Mouse (Mus musculus): ENCODE data around the gene Pole2. TPM values are rescaled to one million over a fixed set of nuclear protein-coding genes. Genes with fewer than 3 reads are reported as not detected.

The Pole2 gene
- total RNA-seq, 2 experiments from 2014 or later = 0.37 to 0.49 TPM

- peak in 1 of 2 experiments; percentile 25 for DNase-seq
Measured at GRCm38 (mm10) chr12:69210056-69210979, 17.7 kb downstream of the Pole2 start.

GRCm38 (mm10) chr12:69208520-69208919, 19.5 kb downstream of the Pole2 start:
- DNase-seq = no peak

- no peak for DNase-seq
Measured at GRCm38 (mm10) chr12:69207926-69208325, 20.1 kb downstream of the Pole2 start.

- DNase-seq = no peak
Measured at GRCm38 (mm10) chr12:69207396-69207795, 20.6 kb downstream of the Pole2 start.

- no peak for DNase-seq
Measured at GRCm38 (mm10) chr12:69204052-69204833, 23.8 kb downstream of the Pole2 start, which contains the start of gene Gm49384. Gene Gm49384, minus strand, starts transcription at chr12:69204267.

- no peak for DNase-seq
Measured at GRCm38 (mm10) chr12:69198985-69199384, 29.0 kb downstream of the Pole2 start.

DNA sequence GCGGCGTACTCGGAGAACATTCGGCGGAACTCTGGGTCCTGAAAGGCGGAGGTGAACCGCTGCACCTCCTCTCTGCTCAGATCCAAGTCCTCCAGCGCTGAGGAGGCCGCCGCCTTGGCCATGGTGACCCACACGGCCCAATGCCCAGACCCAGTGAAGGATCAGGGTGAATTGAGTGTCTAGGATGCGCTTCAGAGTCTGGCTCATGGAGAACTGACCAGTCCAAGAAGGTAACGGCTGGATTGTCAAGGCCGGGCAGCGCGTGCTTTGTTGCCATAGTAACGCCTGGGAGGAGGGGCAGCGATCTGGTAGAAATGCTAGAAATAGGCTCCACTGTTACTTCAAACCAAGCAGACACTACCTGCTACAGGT, 29.8 kb downstream of the Pole2 start, which contains the start of gene Dnaaf2:
Gene Dnaaf2, minus strand, starts transcription at position 266 of the 372 bp plus-strand sequence.
- DNase-seq = peak; percentile 61 to 71

GRCm38 (mm10) chr12:69197378-69198163, 30.4 kb downstream of the Pole2 start:
- DNase-seq = peak; percentile 60 to 70

- peak; percentile 77 to 78 for DNase-seq
Measured at GRCm38 (mm10) chr12:69196444-69197377, 31.3 kb downstream of the Pole2 start, which contains the start of gene Gm49383. Gene Gm49383, minus strand, starts transcription at chr12:69197104.

- no peak for DNase-seq
Measured at GRCm38 (mm10) chr12:69192637-69193036, 35.4 kb downstream of the Pole2 start.

GRCm38 (mm10) chr12:69191396-69191795, 36.6 kb downstream of the Pole2 start:
- DNase-seq = no peak

GRCm38 (mm10) chr12:69190522-69190921, 37.5 kb downstream of the Pole2 start:
- no peak for DNase-seq

DNA sequence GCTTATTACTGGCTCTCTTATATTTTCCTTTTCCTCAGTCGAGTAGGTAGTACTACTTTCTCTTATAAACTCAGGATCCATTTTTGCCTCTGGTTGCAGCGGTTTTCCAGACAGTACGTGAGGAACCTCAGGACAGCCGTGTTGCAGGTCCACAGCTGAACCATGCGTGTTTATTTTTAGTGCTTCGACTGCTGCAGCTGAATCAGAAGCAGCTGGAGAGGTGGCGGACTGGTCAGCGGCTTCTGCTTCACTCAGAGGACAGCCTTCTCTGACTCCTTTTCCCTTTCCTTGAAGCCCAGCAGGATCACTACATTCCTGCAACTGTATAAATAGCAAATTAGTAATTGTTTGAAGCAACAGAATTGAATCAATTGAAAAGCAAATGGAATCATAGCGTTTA, 37.9 kb downstream of the Pole2 start:
- no peak for DNase-seq

DNA sequence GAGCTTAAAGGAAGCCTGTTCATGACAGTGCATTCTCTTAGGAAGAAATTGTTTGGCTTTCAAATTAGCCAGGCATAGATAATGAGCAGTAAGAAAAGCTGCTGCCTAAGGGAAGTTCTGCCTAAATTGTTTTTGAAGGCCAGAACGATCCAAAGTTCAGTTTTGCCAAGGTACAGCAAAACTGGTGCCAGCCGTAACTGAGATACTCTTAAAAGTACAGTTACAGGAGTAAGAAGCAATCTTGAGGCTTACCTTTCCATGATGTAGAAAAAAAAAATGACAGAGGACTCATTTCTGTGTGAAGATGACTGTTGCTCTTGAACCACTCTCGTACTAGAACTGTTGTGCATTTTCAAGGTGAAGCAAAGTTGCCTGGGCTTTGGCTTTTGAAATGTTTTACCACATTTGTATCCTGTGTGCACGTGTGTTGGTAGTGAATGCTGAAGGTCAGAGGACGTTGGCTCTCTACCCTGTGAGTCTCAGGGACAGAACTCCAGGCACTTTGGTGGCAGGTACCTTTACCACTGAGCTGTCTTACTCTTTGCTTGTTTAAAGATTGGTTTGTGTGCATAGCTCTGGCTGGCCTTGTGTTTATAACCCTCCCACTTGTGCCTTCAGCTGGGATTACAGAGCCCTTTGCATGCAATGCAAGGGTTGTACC, 41.1 kb downstream of the Pole2 start:
- no peak for DNase-seq

- DNase-seq = no peak
Measured at GRCm38 (mm10) chr12:69185371-69185770, 42.6 kb downstream of the Pole2 start.

GRCm38 (mm10) chr12:69184342-69185295, 43.4 kb downstream of the Pole2 start:
- peak; percentile 74 to 79 for DNase-seq

DNA sequence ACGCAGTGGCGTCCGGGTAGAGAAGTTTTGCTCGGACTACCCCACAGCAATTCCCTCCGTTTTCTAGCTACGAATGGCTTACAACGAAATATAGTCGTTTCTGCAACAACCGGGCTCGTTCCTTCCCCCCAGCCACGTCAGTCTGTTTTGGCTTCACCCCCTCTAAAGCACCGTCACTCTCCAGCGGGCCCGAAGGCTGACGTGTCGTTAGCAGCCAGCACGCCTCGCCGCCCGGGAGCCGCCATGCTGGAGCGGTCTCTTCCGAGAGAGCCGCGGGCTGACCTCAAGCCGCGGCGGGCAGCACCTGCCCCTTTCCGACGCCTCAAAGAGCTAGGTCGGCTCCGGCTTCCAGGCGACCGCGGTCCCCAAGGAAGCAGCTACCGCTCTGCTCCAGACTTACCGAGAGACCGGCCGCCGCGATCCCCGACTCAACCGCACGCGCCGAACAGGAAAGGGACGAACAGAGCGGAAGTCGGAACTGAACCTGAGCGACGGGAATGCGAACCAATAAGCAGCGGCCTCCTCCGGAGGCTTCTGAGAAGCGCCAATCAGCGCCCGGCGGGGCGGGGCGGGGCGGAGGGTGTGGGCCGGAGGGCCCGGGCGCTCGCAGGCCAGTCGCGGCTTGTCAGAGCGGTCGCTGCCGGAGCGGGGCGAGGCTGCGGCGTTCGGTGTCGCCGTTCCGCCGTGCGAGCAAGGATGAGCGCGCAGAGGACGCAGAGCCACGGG, 44.2 kb downstream of the Pole2 start, which contains the start of the genes Rpl36al and Mgat2:
Gene Rpl36al, minus strand, starts transcription at position 501 of the 726 bp plus-strand sequence.
Gene Mgat2, plus strand, starts transcription at position 575 of the 726 bp plus-strand sequence.
- DNase-seq = peak; percentile 99

- DNase-seq = no peak
Measured at GRCm38 (mm10) chr12:69181800-69182199, 46.2 kb downstream of the Pole2 start.

All from heart, adult 18-20 months (tissue).